Mouse (Mus musculus) cerebellum, adult 9-10 months (tissue): ENCODE measurements around the gene Plpp7.

Source experiments
- DNase-seq: peaks from one replicate; pipeline ENCODE4 v3.0.0; 2022

Plpp7 gene

DNA sequence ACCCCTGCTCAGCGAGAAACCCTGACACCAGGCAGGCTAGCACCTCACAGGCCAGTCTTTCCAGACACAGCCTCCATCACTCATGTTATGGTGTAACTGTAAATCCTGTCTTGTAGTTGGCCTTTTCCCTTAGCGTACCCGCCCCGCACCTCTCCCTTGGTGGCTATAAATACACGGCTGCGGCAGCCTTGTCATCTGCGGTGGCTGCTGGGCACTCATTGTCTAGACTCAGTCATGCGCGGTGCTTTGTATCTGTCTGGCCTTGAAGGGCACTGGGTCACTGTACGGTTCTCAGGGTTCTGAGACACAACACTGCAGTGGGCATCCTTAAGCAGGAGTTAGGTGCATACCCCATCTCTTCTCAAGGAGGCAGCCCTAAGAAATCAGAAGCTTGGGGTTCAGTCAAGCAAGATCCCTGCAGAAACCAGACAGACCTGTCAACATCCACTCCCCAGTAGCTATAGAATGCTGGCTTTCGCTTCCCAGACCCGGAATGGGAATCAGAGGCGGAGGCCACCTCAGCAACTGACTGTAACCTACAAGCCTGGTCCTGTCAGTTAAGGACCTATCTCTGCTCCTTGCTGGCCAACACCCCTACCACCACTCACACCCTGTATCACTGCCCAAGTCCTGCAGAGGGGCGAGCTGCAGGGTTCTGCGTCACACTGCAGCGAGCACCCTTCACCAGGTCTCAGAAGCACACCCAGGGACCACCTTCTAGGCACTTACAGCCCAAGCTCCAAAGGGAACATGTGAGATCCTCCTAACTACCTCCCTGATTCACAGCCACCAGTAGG is 10.0 kb downstream of the Plpp7 start:
- no peak for DNase-seq

DNA sequence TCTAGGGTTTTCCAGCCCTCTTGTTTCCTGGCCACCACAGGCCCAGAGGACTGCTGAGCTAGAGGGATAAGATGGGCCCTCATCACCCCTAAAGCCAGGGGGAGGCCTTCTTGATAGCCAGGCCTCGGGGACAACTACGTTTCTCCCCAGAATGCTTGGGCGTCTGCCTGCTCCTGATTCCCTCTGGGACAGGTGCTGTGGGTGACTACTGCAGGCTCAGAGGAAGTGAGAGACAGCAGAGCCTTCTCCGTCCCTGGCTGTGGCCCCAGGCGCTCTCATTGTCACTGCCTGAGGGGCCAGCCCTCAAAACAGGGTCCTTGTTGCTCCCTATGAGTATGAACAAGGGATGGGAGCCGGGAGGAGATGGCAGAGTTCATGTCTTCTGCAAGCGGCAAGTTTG is 10.6 kb downstream of the Plpp7 start:
- no peak for DNase-seq

- no peak for DNase-seq
These were observed 15.9 kb downstream of the Plpp7 start for GRCm38 (mm10) chr2:32111268-32111667.

- no peak for DNase-seq
These were observed 17.2 kb downstream of the Plpp7 start for GRCm38 (mm10) chr2:32112548-32112947.

GRCm38 (mm10) chr2:32115851-32116268 is 20.5 kb downstream of the Plpp7 start:
- DNase-seq, result no peak

- DNase-seq, result no peak
These were observed 24.7 kb downstream of the Plpp7 start for GRCm38 (mm10) chr2:32119802-32120750.

- no peak for DNase-seq
These were observed 25.8 kb downstream of the Plpp7 start for GRCm38 (mm10) chr2:32121150-32121549.

DNA sequence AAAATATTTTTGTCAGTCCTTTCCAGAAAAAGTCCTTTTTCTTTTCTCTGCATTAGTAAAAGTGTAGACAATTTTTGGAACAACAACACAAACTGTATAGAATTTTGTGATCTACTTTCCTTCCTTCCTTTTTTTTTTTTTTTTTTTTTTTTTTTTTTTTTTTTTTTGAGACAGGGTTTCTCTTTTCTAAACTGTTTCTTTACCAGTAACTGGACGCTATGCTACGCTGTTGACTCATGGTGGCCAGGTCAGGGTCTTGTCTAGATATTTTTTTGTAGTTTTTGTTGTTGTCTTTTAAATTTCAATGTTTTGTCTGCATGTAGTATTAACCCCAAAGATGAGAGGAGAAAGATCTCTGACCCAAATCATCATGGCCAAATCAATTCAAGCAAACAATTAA is 26.5 kb downstream of the Plpp7 start:
- no peak for DNase-seq

- DNase-seq, result no peak
These were observed 32.6 kb downstream of the Plpp7 start for GRCm38 (mm10) chr2:32127653-32128535.

- no peak for DNase-seq
These were observed 33.2 kb downstream of the Plpp7 start for GRCm38 (mm10) chr2:32128536-32128841.

DNA sequence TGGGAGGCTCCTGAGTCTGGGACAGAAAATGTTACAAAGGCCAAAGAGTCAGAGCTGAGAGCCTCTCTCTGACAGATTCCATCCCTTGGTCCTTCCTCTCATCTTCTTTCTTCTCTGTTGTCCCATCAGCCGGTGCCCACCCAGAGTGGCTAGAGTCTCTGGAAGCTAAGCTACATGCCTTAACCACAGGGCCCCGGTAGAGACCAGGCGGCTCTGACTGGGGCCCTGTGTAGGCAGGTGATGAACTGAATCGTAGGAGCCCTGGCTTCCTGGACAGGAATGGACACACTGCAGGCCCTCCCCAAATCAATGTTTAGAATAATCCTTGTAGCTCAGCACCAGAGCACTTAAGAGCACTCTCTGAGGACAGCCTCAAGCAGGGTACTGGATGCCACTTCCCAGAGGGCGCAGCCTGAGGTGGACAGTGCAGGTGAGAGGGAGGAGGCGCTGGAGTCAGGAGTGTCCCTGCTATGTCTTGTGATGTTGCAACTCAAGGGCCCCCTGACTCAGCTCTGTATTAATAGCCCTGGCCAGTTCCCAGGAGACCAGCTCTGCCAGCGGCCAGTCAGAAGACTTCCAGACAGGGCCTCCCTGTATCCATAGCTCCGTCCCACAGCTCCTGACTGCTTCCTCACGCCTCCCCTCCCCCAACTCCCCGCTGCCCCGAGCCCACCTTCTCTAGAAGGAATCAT is 34.2 kb downstream of the Plpp7 start:
- DNase-seq, result no peak

DNA sequence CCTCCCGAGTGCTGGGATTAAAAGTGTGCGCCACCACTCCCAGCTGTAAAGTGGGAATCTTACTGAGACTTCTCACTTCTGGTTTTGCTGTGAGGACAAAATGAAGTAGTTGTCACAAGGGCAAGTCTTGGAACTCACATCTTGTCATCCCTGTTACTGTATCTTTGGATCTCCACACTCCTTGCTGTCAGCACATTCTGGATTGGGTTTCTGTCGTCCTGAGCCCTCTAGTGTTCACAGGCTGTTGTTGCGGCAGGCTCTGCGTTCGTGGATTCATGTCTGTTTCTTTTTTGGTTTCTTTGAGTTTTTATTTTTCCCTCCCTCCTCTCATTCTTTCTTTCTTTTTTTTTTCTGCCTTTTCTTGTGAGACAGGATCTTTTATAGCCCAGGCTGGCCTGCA is 35.1 kb downstream of the Plpp7 start:
- DNase-seq, result peak; percentile 71

- peak; percentile 23 for DNase-seq
These were observed 36.0 kb downstream of the Plpp7 start for GRCm38 (mm10) chr2:32131205-32131834.

DNA sequence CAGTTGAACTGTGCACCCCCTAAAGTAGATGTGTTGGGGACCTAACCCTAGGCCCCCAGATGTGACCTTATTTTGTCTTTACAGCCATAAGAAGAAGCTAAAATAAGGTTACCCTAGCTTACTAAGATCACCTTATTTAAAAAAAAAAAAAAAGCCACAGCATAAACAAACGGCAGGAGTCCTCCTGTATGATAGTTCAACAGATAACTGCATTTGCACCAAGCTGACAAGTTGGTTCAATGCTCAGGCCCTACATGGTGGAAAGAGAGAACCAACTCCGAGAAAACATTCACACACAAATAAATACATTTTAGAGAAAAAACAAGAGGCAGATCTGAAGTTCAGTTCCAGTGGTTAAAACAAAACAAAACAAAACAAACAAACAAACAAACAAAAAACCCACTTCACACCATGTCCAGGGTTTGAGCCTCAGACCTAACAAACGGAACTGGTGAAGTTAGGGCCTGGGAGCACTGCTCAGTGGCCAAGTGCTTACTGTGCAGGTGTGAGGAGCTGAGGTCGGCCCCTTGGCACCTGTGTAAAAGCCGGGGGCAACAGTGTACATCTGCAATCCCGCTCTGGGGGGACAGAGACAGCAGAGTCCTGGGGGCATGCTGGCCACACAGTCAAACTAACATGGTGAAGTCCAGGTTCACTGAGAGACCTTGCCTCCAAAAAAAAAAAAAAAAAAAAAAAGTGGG is 36.7 kb downstream of the Plpp7 start:
- peak; percentile 34 for DNase-seq

DNA sequence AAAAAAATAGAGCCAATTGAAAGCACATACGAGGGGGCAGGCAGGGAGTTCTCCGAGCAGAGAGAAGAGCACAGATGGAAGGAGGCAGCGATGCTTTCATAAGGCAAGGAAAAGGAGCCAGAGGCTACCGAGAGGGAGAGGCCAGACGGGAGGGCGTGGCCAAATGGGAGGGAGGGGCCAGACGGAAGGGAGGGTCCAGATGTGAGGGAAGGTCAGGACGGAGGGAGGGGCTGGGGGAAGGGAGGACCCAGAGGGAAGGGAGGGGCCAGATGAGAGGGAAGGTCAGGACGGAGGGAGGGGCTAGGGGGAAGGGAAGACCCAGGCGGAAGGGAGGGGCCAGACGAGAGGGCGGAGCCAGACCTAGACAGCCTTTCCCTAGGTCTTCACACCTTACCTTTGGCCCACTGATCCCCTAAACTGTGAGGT is 37.3 kb downstream of the Plpp7 start:
- peak; percentile 49 for DNase-seq

DNA sequence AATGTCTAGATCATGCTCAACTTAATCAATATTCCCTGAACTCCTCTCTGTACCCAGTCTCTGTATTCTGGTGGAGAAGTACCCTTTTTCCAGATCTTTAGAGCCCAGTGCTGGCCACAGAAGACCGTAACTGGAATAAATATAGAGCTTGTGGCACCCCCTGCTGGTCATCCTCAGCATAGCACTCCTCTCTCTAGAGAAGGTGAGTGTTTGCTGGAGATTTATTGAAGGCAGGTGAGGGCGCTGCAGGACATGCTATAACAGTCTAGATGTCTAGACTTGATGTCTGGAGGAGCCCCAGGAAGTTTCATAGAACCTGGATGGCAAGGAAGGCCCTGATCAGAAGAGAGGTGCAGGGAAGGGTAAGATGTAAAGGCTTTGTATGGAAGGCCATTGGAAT is 38.7 kb downstream of the Plpp7 start:
- peak; percentile 99 for DNase-seq

DNA sequence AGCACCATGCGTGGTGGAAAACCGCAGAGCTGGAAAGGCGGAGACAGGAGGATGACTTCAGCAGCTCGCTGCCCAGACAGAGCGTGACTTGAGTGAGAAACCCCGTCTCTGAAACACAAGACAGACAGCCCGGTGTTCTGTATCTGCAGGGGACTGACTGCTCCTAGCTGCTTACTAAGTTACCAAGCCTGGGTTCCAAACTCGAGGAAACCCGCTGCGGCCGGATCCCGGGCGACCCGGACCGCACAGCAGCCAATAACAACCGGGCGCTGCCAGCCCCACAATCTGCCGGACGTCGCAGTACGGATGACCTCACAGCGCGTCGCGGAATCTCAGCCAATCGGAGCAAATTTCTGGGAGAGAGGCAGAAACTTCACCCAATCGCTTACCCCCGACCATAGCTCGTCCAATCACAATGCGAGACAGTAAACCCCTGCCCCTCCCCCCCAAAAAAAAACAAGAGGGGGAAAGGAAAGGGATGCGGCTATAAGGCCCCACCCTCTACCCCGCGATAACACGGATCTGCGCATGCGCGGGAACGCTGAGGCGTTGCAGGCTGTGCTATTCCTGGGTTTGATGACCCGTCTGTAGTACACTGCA is 42.4 kb downstream of the Plpp7 start:
- DNase-seq, result peak; percentile 99

DNA sequence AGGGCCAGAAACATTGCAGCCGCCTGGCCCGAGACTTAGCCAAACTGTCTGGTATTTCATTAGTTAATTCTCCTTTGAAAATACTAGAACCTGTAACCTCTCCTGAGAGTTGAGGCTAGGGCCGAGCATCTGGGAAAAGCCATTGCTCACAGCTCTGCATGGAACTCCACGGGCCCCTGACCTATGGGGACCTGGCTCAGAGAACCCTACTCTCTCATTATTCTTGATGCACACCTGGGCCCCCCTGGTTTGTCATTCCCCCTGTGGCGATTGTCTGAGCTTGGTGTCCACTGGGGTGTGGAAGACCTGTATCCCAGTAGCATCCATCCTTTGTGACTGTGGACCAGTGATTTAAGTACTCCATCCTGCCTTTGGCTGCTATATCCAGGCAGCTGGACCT is 44.0 kb downstream of the Plpp7 start:
- DNase-seq, result peak; percentile 45

DNA sequence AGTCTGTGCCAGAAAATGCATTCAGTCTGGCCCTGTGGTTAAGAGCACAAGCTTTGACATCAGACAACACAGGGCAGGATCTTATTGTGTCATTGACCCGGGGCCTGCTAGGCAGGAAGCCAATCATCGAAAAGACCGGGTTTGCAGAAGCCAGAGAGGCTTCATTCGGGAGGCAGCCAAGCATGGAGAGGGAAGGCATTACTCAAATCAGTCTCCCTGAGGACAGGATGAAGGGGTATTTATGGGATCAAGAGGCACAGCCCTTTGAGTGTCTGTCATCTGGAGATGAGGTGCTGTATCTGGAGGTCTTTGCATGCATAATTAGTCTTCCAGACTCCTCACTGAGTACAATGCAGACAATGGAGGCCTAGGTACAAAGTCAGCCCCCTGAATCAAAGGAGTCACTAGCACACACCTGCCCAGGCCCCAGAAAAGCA is 45.2 kb downstream of the Plpp7 start:
- DNase-seq, result no peak

- no peak for DNase-seq
These were observed 46.3 kb downstream of the Plpp7 start for GRCm38 (mm10) chr2:32141602-32142001.

GRCm38 (mm10) chr2:32142368-32142767 is 47.0 kb downstream of the Plpp7 start:
- DNase-seq, result peak; percentile 8
